Mouse (Mus musculus) Patski (cell line): ENCODE data around the gene Iqgap2. TPM values are rescaled to one million over a fixed set of nuclear protein-coding genes. Genes with fewer than 3 reads are reported as not detected.
A peak's percentile ranks its signal among the peaks of the same experiment; 100 is the strongest.

ENCODE experiments used
- ATAC-seq: fragments of 100-300 bp; one replicate; pipeline ENCODE4 v1.8.0; 2021
- CTCF ChIA-PET: fragments of 350-600 bp; sonication (Branson Sonifier 250); formaldehyde crosslinking; loops from one replicate; lab custom pipeline; 2022; ENCODE audit warnings: inconsistent platforms; lab: Charles Lee
- POLR2A ChIA-PET: fragments of 350-600 bp; sonication (Branson Sonifier 250); formaldehyde crosslinking; loops from one replicate; lab custom pipeline; 2022; ENCODE audit warnings: antibody characterized with exemption, inconsistent platforms; lab: Charles Lee
- DNase-seq: peaks from one replicate; pipeline ENCODE4 v3.0.0-alpha.2; 2011; ENCODE audit warnings: low read depth, low spot score
- H3K27me3 ChIP-seq: fragments of 371-371 bp; one replicate; pipeline ENCODE4 v1.5.1; 2021
- CTCF ChIP-seq: fragments of 100-300 bp; IDR thresholded peaks from one replicate; pipeline ENCODE4 v1.5.1; 2021
- in situ Hi-C: fragments of 300-500 bp; cut with MboI; formaldehyde crosslinking; loops from 3 replicates; pipeline ENCODE4 v1.11.1; 2018; ENCODE audit warnings: low pct_unique_long_range_greater_than_20kb, mixed read lengths
- polyA plus RNA-seq: library from polyadenylated mRNA; unstranded; gene quantifications from one replicate; pipeline ENCODE4 v1.2.3, GENCODE M21; 2021

Gene Iqgap2
- polyA plus RNA-seq, 1 experiment from 2014 or later = 0.08 TPM

DNA sequence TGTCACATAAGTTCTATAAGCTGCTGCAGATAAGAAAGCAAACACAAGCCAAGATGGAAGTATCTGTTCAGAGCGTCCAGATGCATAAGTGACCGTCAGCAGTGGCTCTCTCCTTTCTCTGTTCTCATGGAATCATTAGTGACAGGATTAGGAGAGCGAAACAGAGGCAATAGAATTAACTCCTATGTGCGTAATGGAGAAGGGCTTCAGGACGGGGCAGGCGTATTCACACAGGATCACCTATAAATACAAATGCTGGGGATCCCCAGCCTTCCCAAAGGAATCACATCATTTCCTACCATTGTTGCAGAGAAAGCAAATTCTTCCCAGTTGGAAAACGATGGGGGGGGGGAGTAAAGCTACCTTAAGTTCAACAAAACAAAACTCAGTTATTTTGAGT lies 232.3 kb downstream of the Iqgap2 start:
- in situ Hi-C loops = no loop called here
- CTCF ChIA-PET = no interaction called here
- no peak for TF ChIP-seq CTCF
- POLR2A ChIA-PET = interaction anchor here (1.2 kb wide), 1 partner anchor 41 kb away, joined by 3 read pairs; the partner anchor contains the start of gene F2r
- no peak for ATAC-seq
- H3K27me3 ChIP-seq = no peaks in the 10 kb centered on the region
- DNase-seq = no peak

DNA sequence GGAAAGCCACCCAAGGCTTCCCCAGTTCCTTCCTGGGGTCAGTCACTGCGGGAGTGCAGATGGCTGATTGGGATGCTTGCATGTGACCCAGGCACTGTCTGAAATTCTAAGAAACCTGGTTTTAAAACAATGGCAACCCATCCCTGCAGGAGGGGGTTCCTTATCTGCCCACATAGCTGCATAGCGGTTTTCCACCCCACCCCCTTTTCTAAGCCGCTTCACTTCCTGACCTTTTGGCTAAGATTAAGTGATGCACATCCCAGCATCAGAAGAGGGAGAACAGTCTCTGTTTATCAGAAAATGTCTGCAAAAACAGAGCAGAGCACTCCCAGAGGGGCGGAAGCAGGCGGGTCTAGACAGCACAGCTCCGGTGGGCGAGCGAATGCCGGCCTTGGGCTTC lies 234.6 kb downstream of the Iqgap2 start:
- ATAC-seq = no peak

DNA sequence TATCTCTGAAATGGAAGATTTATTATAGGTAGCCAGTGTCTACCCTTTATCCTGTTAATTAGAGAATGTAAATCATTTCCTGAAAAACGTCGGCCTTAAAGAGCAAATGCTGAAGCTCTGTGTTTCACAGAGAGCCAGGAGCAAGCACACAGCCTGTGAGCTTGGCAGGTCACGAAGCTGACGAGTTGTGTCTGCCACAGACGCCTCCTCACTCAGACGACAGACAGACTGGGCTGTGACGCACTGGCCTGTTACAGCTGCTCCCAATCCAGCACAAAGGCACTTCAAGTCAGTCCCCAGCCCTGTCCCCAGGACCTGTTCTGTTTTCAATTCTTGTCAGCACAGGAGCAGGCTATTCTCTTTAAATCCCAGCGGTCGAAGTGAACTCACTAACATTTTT lies 236.4 kb downstream of the Iqgap2 start:
- POLR2A ChIA-PET = no interaction called here
- in situ Hi-C loops = no loop called here
- DNase-seq (no peak), ATAC-seq (no peak)
- CTCF ChIA-PET = interaction anchor here (1.1 to 1.3 kb wide), 2 partner anchors 8 to 14 kb away, joined by 3 to 4 read pairs; no protein-coding TSS in a partner anchor
- H3K27me3 ChIP-seq = no peaks in the 10 kb centered on the region
- TF ChIP-seq CTCF = no peak

More for the DNA sequence above, 234.6 kb downstream of the Iqgap2 start:
- no peak for TF ChIP-seq CTCF
- ChIA-PET POLR2A (no interaction called here), CTCF (interaction anchor here (0.8 kb wide), 1 partner anchor 14 kb away, joined by 3 read pairs; no protein-coding TSS in a partner anchor)
- in situ Hi-C loops = no loop called here
- no peaks in the 10 kb centered on the region for H3K27me3 ChIP-seq
- DNase-seq = no peak

DNA sequence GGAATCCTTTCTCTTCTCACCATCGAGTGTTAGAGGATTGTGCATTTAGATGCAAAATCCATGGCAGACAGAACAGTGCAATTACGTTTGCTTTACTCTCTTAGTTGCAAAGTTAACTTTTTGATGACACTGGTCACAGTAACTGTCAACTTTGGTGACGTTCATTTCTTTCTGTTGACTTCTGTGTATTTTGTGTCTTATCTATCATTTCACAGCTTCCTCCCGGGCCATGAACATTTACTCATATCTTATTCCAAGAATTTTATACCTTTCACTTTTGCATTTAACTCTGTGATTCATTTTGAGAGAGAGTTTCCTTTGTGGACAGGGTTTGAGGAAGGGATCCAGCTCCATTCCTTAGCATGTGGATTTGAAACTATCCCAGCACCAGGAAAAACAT lies 238.0 kb downstream of the Iqgap2 start:
- TF ChIP-seq CTCF = no peak
- ChIA-PET CTCF (interaction anchor here (1.1 kb wide), 1 partner anchor 9 kb away, joined by 3 read pairs; no protein-coding TSS in a partner anchor), POLR2A (no interaction called here)
- no peaks in the 10 kb centered on the region for H3K27me3 ChIP-seq
- DNase-seq (no peak), ATAC-seq (no peak)
- in situ Hi-C loops = no loop called here

DNA sequence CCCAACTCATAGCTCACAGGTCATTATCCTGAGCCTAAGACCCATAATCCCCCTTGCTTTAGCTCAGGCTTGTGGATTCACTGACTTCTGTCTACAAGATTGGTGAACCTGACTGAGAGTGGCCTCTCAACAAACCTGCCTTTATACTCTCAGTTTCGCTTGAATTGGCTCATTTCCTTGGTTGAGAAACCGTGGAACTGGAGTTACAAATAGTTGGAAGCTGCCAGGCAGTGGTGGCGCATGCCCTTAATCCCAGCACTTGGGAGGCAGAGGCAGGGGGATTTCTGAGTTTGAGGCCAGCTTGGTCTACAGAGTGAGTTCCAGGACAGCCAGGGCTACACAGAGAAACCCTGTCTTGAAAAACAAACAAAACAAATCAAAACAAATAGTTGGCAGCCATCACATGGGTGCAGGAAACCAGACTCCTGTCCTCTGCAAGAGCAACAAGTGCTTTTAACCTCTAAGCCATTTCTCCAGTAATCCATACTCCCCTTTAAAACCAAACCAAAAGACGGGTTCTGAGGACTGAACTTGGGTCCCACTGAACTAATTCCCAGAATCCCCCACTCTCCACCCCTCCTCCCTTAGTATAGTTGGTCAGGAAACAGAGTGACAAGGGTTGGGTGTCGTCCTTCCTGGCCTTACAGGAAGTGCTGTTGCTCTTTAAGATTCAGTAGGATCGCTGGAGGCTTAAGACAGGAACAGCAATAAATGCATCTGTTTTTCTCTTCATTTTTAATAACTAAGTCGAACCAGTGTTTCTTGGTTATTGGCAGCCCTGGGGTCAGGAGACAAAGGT lies 239.7 kb downstream of the Iqgap2 start:
- no peaks in the 10 kb centered on the region for H3K27me3 ChIP-seq
- ChIA-PET CTCF (no interaction called here), POLR2A (interaction anchor here (0.6 kb wide), 1 partner anchor 1189 kb away, joined by 3 read pairs; no protein-coding TSS in a partner anchor)
- DNase-seq (no peak), ATAC-seq (no peak)
- in situ Hi-C loops = no loop called here
- no peak for TF ChIP-seq CTCF

DNA sequence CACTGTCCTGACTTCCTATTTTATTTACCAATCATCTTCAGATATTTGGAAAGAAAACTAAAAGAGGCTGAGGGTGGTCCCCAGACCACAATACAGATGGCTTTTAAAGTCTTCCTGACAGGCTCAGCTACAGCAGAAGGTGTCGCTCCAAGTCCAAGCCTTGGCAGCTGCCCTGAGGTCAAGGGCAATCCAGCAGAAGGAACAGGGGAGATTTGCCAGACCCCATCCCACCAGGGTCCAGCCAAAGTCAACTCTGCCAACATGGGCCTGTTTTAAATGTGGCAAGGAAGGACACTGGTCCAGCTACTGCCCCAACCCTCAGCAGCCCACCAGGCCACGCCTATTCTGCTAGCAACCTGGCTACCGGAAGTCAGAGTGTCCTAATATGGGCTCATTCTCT lies 241.8 kb downstream of the Iqgap2 start:
- ChIA-PET POLR2A (no interaction called here), CTCF (interaction anchor here (1.0 to 1.7 kb wide), 2 partner anchors 11 to 15 kb away, joined by 3 to 4 read pairs; no protein-coding TSS in a partner anchor)
- no peak for DNase-seq
- no peaks in the 10 kb centered on the region for H3K27me3 ChIP-seq
- ATAC-seq = no peak
- no peak for TF ChIP-seq CTCF
- in situ Hi-C loops = no loop called here

DNA sequence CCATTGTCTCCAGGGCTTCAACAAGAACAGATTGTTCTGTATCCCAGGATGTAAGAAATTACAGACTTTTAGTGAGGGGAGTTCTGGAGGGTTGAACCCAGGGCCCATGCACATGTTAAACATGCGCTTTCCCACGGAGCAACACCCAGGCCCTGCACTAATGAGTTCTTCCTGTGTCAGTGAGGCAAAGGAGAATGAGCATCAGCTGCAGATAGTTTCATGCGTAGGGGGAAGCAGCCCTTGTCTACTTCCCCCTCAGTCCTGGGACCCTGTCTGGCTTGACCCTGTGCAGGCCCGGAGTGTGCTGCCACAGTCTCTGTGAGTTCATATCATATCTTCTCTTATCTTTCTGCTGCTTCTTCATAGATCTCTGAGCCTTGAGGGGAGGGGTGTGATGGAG lies 244.5 kb downstream of the Iqgap2 start:
- POLR2A ChIA-PET = no interaction called here
- no peak for DNase-seq
- ATAC-seq = no peak
- CTCF ChIA-PET = no interaction called here
- in situ Hi-C loops = no loop called here
- H3K27me3 ChIP-seq = no peaks in the 10 kb centered on the region
- no peak for TF ChIP-seq CTCF

DNA sequence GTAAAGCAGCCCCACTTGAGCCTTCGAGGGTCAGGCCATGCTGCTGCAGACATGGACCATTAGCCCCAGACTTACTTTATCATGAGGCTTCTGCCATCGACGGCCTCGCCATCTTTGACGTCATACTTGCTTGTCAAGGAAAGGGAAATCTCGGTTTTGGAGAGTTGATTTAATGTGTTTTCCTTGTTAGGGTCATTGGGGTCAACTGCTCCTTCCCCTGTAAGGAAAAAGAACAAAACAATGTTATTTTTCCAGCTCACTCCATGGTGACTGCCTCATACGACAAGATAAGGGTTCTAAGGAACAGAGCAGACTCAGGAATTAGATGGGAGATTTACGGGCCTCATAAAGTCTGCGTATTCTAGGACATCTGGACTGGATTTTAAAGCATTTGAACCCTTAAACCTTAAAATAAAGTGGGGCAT lies 245.0 kb downstream of the Iqgap2 start:
- ATAC-seq (no peak), DNase-seq (no peak)
- no peak for TF ChIP-seq CTCF
- POLR2A ChIA-PET = no interaction called here
- H3K27me3 ChIP-seq = no peaks in the 10 kb centered on the region
- CTCF ChIA-PET = no interaction called here
- in situ Hi-C loops = no loop called here

DNA sequence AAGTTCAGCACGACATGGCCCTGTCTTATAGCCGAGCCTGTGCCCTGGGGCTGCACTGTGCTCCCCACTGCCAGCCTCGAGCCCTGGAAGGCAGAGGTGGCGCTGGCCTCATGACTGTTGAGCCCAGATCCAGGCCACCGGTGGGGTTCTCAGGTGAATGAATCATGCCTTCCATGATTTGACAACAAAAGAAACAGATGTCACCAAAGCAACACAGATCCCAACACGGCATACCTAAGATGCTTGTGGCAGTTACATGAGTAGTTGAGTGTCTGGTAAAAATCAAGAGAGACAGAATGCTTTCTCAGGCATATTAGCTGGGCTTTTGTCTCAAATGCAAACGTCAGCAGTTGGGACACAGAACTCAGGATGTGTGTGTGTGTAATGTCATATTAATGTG lies 248.0 kb downstream of the Iqgap2 start:
- ATAC-seq = peak; percentile 61
- in situ Hi-C loops = no loop called here
- CTCF ChIA-PET = interaction anchor here (1.6 kb wide), 1 partner anchor 22 kb away, joined by 3 read pairs; no protein-coding TSS in a partner anchor
- no peak for DNase-seq
- no peaks in the 10 kb centered on the region for H3K27me3 ChIP-seq
- POLR2A ChIA-PET = interaction anchor here (0.6 to 1.4 kb wide), 2 partner anchors 25 to 80 kb away, joined by 4 to 5 read pairs; partner anchors contain the start of gene F2r
- TF ChIP-seq CTCF = no peak

DNA sequence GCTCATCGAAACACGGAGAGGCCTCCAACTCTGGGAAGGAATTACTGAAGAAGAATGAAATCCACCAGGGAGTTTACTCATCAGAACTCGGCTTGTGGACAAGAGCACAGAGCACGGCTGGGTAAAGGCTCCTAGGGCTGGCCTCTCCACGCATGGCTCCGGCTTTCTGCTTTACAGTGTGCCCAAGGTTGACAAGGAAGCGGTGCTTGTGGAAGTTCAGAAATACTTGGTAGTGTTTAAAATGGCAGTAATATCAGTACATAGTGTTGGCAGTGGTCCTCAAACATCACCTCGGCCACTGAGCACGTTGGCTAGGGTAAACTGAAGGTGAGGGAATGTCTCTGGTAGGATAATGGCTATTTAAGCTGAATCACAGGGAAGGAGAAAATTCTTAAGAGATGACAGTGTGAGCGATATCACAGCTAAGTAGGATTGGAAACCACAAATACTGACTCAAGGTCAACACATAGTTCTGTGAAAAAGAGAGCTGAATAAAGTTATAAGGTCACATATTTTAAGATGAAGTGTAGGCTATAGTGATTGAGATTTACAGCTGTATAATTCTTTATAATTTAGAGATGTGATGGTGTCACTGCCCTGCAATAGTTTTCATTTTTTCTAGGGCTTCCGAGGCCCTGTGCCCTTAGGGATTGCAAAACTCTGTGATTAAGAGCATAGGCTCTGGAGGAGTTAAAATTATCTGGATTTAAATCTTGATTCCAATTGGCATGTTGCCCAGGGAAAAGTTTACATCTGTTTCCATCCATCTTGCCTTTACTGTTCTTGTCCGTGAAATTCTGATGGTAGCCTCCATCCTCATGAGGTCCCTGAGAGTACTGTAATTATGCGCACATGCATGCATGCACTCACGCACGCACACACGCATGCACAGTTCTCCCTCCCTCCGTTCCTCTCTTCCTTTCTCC lies 250.4 kb downstream of the Iqgap2 start:
- DNase-seq (no peak), ATAC-seq (peak; percentile 59)
- ChIA-PET CTCF (interaction anchor here (1.1 to 1.4 kb wide), 2 partner anchors 14 to 77 kb away, joined by 3 read pairs; no protein-coding TSS in a partner anchor), POLR2A (no interaction called here)
- in situ Hi-C loops = no loop called here
- no peak for TF ChIP-seq CTCF
- H3K27me3 ChIP-seq = no peaks in the 10 kb centered on the region
